Mouse (Mus musculus): Measurements from ENCODE around the gene Spag16.
A peak's percentile ranks its signal among the peaks of the same experiment; 100 is the strongest.

Gene Spag16

GRCm38 (mm10) chr1:70104683-70105082 lies 277.9 kb downstream of the Spag16 start:
- no peak for DNase-seq

GRCm38 (mm10) chr1:70116212-70116982 lies 289.6 kb downstream of the Spag16 start:
- no peak for DNase-seq

GRCm38 (mm10) chr1:70128035-70128434 lies 301.3 kb downstream of the Spag16 start:
- DNase-seq, result no peak

GRCm38 (mm10) chr1:70135547-70135946 lies 308.8 kb downstream of the Spag16 start:
- DNase-seq, result no peak

GRCm38 (mm10) chr1:70165343-70166158 lies 338.8 kb downstream of the Spag16 start:
- no peak for DNase-seq

GRCm38 (mm10) chr1:70180123-70180741 lies 353.5 kb downstream of the Spag16 start:
- no peak for DNase-seq

GRCm38 (mm10) chr1:70264815-70265214 lies 438.0 kb downstream of the Spag16 start:
- DNase-seq, result no peak

GRCm38 (mm10) chr1:70265920-70266505 lies 439.2 kb downstream of the Spag16 start:
- no peak for DNase-seq

- DNase-seq, result no peak
These were observed 443.4 kb downstream of the Spag16 start for GRCm38 (mm10) chr1:70270139-70270538.

GRCm38 (mm10) chr1:70272753-70273152 lies 446.0 kb downstream of the Spag16 start:
- no peak for DNase-seq

GRCm38 (mm10) chr1:70279296-70279695 lies 452.5 kb downstream of the Spag16 start:
- DNase-seq, result no peak

GRCm38 (mm10) chr1:70283388-70283787 lies 456.6 kb downstream of the Spag16 start:
- no peak for DNase-seq

GRCm38 (mm10) chr1:70284140-70284539 lies 457.4 kb downstream of the Spag16 start:
- DNase-seq, result no peak

GRCm38 (mm10) chr1:70316128-70316765 lies 489.5 kb downstream of the Spag16 start:
- DNase-seq, result peak; percentile 4

GRCm38 (mm10) chr1:70320951-70321350 lies 494.2 kb downstream of the Spag16 start:
- DNase-seq, result no peak

GRCm38 (mm10) chr1:70346179-70346578 lies 519.4 kb downstream of the Spag16 start:
- DNase-seq, result no peak

- DNase-seq, result no peak
These were observed 524.6 kb downstream of the Spag16 start for GRCm38 (mm10) chr1:70351371-70351770.

GRCm38 (mm10) chr1:70354014-70354413 lies 527.2 kb downstream of the Spag16 start:
- DNase-seq, result no peak

GRCm38 (mm10) chr1:70371721-70372120 lies 545.0 kb downstream of the Spag16 start:
- no peak for DNase-seq

- peak; percentile 9 for DNase-seq
These were observed 553.3 kb downstream of the Spag16 start for GRCm38 (mm10) chr1:70380096-70380495.

- DNase-seq, result no peak
These were observed 615.7 kb downstream of the Spag16 start for GRCm38 (mm10) chr1:70442209-70443080.

- no peak for DNase-seq
These were observed 653.1 kb downstream of the Spag16 start for GRCm38 (mm10) chr1:70479864-70480263.

Data from right cerebral cortex, postnatal 25 days (tissue).